Mouse (Mus musculus): ENCODE measurements at regions not wholly inside any gene's neighbourhood (a gene's known extent, or its start where the extent isn't known, plus 50 kb on each side); places are given as distances from the start of the nearest gene placed in this dataset.

- DNase-seq (ENCODE audit: low read depth), result no peak
- TF ChIP-seq POLR2A (IDR thresholded peaks at IDR 0.05; ENCODE audit: borderline replicate concordance, extremely low read depth, insufficient read depth, insufficient read length, poor library complexity, severe bottlenecking), result no peak
- no peak for TF ChIP-seq CTCF (IDR thresholded peaks at IDR 0.05; ENCODE audit: borderline replicate concordance, extremely low read depth, insufficient read depth, insufficient read length)
Measured at GRCm38 (mm10) chr14:24769451-24769850, 282.5 kb downstream of the Rps24 start.

- peak; percentile 72 for DNase-seq (ENCODE audit: low read depth)
- TF ChIP-seq CTCF (IDR thresholded peaks at IDR 0.05; ENCODE audit: borderline replicate concordance, extremely low read depth, insufficient read depth, insufficient read length) (no peak), POLR2A (IDR thresholded peaks at IDR 0.05; ENCODE audit: borderline replicate concordance, extremely low read depth, insufficient read depth, insufficient read length, poor library complexity, severe bottlenecking) (no peak)
Measured at GRCm38 (mm10) chr14:24770015-24770977, 283.4 kb downstream of the Rps24 start.

GRCm38 (mm10) chr14:24771663-24772062 lies 284.7 kb downstream of the Rps24 start:
- DNase-seq (ENCODE audit: low read depth), result peak; percentile 49
- TF ChIP-seq CTCF (IDR thresholded peaks at IDR 0.05; ENCODE audit: borderline replicate concordance, extremely low read depth, insufficient read depth, insufficient read length) (no peak), POLR2A (IDR thresholded peaks at IDR 0.05; ENCODE audit: borderline replicate concordance, extremely low read depth, insufficient read depth, insufficient read length, poor library complexity, severe bottlenecking) (no peak)

GRCm38 (mm10) chr14:24772129-24772528 lies 285.2 kb downstream of the Rps24 start:
- TF ChIP-seq CTCF (IDR thresholded peaks at IDR 0.05; ENCODE audit: borderline replicate concordance, extremely low read depth, insufficient read depth, insufficient read length), result no peak
- TF ChIP-seq POLR2A (IDR thresholded peaks at IDR 0.05; ENCODE audit: borderline replicate concordance, extremely low read depth, insufficient read depth, insufficient read length, poor library complexity, severe bottlenecking), result no peak
- DNase-seq (ENCODE audit: low read depth), result no peak

- TF ChIP-seq CTCF (IDR thresholded peaks at IDR 0.05; ENCODE audit: borderline replicate concordance, extremely low read depth, insufficient read depth, insufficient read length) (peak; percentile 48), POLR2A (IDR thresholded peaks at IDR 0.05; ENCODE audit: borderline replicate concordance, extremely low read depth, insufficient read depth, insufficient read length, poor library complexity, severe bottlenecking) (no peak)
- peak; percentile 97 for DNase-seq (ENCODE audit: low read depth)
Measured at GRCm38 (mm10) chr14:24778748-24779630, 292.1 kb downstream of the Rps24 start.

- no peak for DNase-seq (ENCODE audit: low read depth)
- TF ChIP-seq CTCF (IDR thresholded peaks at IDR 0.05; ENCODE audit: borderline replicate concordance, extremely low read depth, insufficient read depth, insufficient read length), result no peak
- TF ChIP-seq POLR2A (IDR thresholded peaks at IDR 0.05; ENCODE audit: borderline replicate concordance, extremely low read depth, insufficient read depth, insufficient read length, poor library complexity, severe bottlenecking), result no peak
Measured at GRCm38 (mm10) chr14:24781674-24782073, 294.7 kb downstream of the Rps24 start.

GRCm38 (mm10) chr14:24783889-24784288 lies 297.0 kb downstream of the Rps24 start:
- DNase-seq (ENCODE audit: low read depth), result no peak

GRCm38 (mm10) chr14:24785452-24785851 lies 298.5 kb downstream of the Rps24 start:
- DNase-seq (ENCODE audit: low read depth), result no peak
- TF ChIP-seq CTCF (IDR thresholded peaks at IDR 0.05; ENCODE audit: borderline replicate concordance, extremely low read depth, insufficient read depth, insufficient read length) (no peak), POLR2A (IDR thresholded peaks at IDR 0.05; ENCODE audit: borderline replicate concordance, extremely low read depth, insufficient read depth, insufficient read length, poor library complexity, severe bottlenecking) (no peak)

More at GRCm38 (mm10) chr14:24783889-24784288, 297.0 kb downstream of the Rps24 start:
- TF ChIP-seq CTCF (IDR thresholded peaks at IDR 0.05; ENCODE audit: borderline replicate concordance, extremely low read depth, insufficient read depth, insufficient read length) (no peak), POLR2A (IDR thresholded peaks at IDR 0.05; ENCODE audit: borderline replicate concordance, extremely low read depth, insufficient read depth, insufficient read length, poor library complexity, severe bottlenecking) (no peak)

GRCm38 (mm10) chr14:24793375-24794285 lies 306.7 kb downstream of the Rps24 start:
- TF ChIP-seq CTCF (IDR thresholded peaks at IDR 0.05; ENCODE audit: borderline replicate concordance, extremely low read depth, insufficient read depth, insufficient read length), result no peak
- no peak for TF ChIP-seq POLR2A (IDR thresholded peaks at IDR 0.05; ENCODE audit: borderline replicate concordance, extremely low read depth, insufficient read depth, insufficient read length, poor library complexity, severe bottlenecking)
- peak; percentile 89 for DNase-seq (ENCODE audit: low read depth)

GRCm38 (mm10) chr14:24794359-24794845 lies 307.5 kb downstream of the Rps24 start:
- DNase-seq (ENCODE audit: low read depth), result no peak
- TF ChIP-seq CTCF (IDR thresholded peaks at IDR 0.05; ENCODE audit: borderline replicate concordance, extremely low read depth, insufficient read depth, insufficient read length) (no peak), POLR2A (IDR thresholded peaks at IDR 0.05; ENCODE audit: borderline replicate concordance, extremely low read depth, insufficient read depth, insufficient read length, poor library complexity, severe bottlenecking) (no peak)

Data from brain, embryonic 14.5 days (tissue).